Comparison of ENCODE assay signal across 10 mouse cellular contexts in the genomic region with DNA sequence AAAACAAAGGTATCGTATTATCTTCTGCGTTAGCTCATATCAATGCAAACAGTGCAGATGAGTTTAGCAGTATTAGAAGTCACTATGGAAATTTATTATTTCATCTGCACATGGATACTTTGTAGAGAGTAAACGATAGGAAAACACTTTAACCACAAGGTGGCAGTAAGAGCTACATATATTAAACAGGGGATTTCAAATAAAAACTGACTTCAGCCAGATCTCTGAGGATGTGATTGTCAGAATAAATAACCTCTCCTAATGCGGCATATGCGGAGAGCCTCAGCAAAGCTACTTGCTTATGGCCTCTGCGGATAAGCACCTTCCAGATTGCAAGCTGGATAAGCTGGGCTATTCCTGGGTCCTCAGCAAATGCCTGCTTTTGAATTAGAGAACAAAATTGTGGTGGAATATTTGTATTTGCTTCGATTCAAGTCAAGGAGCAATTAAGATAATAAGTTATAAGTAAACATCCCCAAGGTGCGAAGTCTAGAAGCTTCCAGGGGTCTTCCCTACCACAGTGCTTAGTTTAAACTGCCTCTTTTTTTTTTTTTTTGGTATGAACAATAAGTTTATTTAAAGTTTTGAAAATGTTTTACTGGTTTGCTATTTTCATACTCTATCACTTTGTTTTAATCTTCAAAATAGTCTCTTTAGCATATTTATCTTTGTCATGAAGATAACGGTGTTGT.
DNase-seq lines count a peak whose midpoint lies in the region; ATAC-seq and TF ChIP-seq lines count a peak whose summit lies in the region.
"Had no signal": no experiment of that assay in that cellular context is flagged by ENCODE, and none has a peak within 500 bp of the region (broad histone marks: within the 10 kb centered on the region; RNA-seq: fewer than 3 reads in every experiment).

No protein-coding gene starts in this region.

- peak; percentile 83 for TF ChIP-seq CTCF in layer of hippocampus, adult 2 months (conservative IDR thresholded peaks at IDR 0.05)

- peak; percentile 51 for DNase-seq in hindbrain, embryonic 11.5 days (ENCODE audit: low spot score)
- no peak for DNase-seq in hindbrain, embryonic 10.5 days (ENCODE audit: low spot score)
- peak; percentile 73 for DNase-seq in 3T3-L1 (ENCODE audit: low read depth, low spot score)
- peak; percentile 46 for DNase-seq in adipocyte (ENCODE audit: low spot score)
- peak; percentile 35 to 40 for DNase-seq in layer of hippocampus, adult 2 months (ENCODE audit: low spot score in 2 of 2)
- no peak for DNase-seq in urinary bladder, postnatal 10 days (ENCODE audit: low spot score)
- DNase-seq in liver = no peak

- no peaks in the 10 kb centered on the region for H3K36me3 ChIP-seq in hindbrain, embryonic 11.5 days (ENCODE audit: control insufficient read depth, insufficient read depth, low read length)
- no peaks in the 10 kb centered on the region for H3K36me3 ChIP-seq in hindbrain, embryonic 10.5 days
- H3K36me3 ChIP-seq: heart, embryonic 12.5 days had no signal

- ATAC-seq in hindbrain, embryonic 11.5 days (ENCODE audit: low FRiP score) = peak; percentile 63; the same call in 1 of the 2 replicates
- no peak for ATAC-seq in megakaryocyte-erythroid progenitor cell, adult 5-6 weeks (replicated peaks; ENCODE audit: low FRiP score, low TSS enrichment, poor library complexity, severe bottlenecking)

- H3K9ac ChIP-seq in hindbrain, embryonic 11.5 days (ENCODE audit: low read depth, low read length) = no peak overlapping the region
- H3K9ac ChIP-seq: heart, embryonic 12.5 days had no signal

- no peaks in the 10 kb centered on the region for H3K9me3 ChIP-seq in hindbrain, embryonic 11.5 days (ENCODE audit: control insufficient read depth, low read length)
- H3K9me3 ChIP-seq in hindbrain, embryonic 10.5 days = no peaks in the 10 kb centered on the region
- H3K9me3 ChIP-seq: heart, embryonic 12.5 days; megakaryocyte, embryonic 14.5 days had no signal

- 59% methylated on average over 9 of the region's 9 CpGs for WGBS in hindbrain, embryonic 11.5 days
- 63% methylated on average over 9 of the region's 9 CpGs for WGBS in hindbrain, embryonic 10.5 days

- no peak overlapping the region for H3K4me3 ChIP-seq in hindbrain, embryonic 11.5 days (ENCODE audit: low read depth, low read length)
- no peak overlapping the region for H3K4me3 ChIP-seq in hindbrain, embryonic 10.5 days
- no peak overlapping the region for H3K4me3 ChIP-seq in layer of hippocampus, adult 2 months
- H3K4me3 ChIP-seq: heart, embryonic 12.5 days; megakaryocyte, embryonic 14.5 days had no signal

- H3K4me1 ChIP-seq in hindbrain, embryonic 11.5 days (replicated peaks; ENCODE audit: control insufficient read depth, insufficient read depth, low read length) = no peaks in the 10 kb centered on the region
- no peaks in the 10 kb centered on the region for H3K4me1 ChIP-seq in hindbrain, embryonic 10.5 days (replicated peaks)
- H3K4me1 ChIP-seq: heart, embryonic 12.5 days; megakaryocyte, embryonic 14.5 days had no signal

- H3K27ac ChIP-seq in hindbrain, embryonic 11.5 days (ENCODE audit: low read depth, low read length) = no peak overlapping the region
- no peak overlapping the region for H3K27ac ChIP-seq in hindbrain, embryonic 10.5 days
- no peak overlapping the region for H3K27ac ChIP-seq in layer of hippocampus, adult 2 months

- H3K27me3 ChIP-seq in hindbrain, embryonic 11.5 days (ENCODE audit: control insufficient read depth, insufficient read depth, low read length) = no peaks in the 10 kb centered on the region
- H3K27me3 ChIP-seq in hindbrain, embryonic 10.5 days (ENCODE audit: insufficient read depth, poor library complexity, severe bottlenecking) = no peaks in the 10 kb centered on the region
- H3K27me3 ChIP-seq: heart, embryonic 12.5 days; megakaryocyte, embryonic 14.5 days had no signal

- H3K4me2 ChIP-seq in hindbrain, embryonic 11.5 days (replicated peaks; ENCODE audit: low read depth, low read length) = no peak overlapping the region
- H3K4me2 ChIP-seq: heart, embryonic 12.5 days had no signal

Comparison
In these comparisons a context has a peak if more than half of its experiments do, and no peak if none do; other contexts are left out.
1. DNase-seq: peak in hindbrain, embryonic 11.5 days (single experiment), 3T3-L1 (single experiment), adipocyte (single experiment) and layer of hippocampus, adult 2 months (2 of 2); none in hindbrain, embryonic 10.5 days (single experiment), urinary bladder, postnatal 10 days (single experiment) and liver (single experiment).